Mouse (Mus musculus) embryonic fibroblast, embryonic 13.5 days (primary cell): ENCODE data around the gene Apol6.

Source experiments
- CTCF ChIP-seq: IDR thresholded peaks from 2 replicates; pipeline ENCODE4 v1.5.1; 2011; ENCODE audit warnings: mild to moderate bottlenecking, control low read depth, low read length, moderate library complexity, borderline replicate concordance; ENCODE audit not compliant: insufficient read depth
- POLR2A ChIP-seq: IDR thresholded peaks from 2 replicates; pipeline ENCODE4 v1.6.1; 2011; ENCODE audit warnings: low read depth, mild to moderate bottlenecking, control low read depth, low read length, moderate library complexity

DNA sequence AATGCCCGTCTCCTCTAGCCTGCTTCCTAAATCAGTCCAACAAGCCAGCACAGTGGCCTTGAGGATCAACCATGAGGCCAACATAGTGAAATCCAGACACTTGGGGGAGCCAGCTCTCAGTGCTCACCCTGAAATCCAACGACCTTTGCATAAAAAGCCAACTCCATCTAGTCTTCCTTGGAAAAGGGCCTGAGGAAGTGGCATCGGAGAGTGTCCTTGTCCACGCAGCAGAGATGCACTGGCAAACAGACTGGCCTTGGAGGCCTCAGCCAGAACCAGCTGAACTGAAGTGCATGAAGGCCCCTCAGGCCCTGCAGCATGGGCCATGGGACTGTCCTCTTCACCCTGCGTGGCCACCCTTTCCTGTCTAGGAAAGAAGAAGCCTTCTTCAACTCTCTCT lies 36.9 kb downstream of the Apol6 start:
- TF ChIP-seq CTCF = no peak
- TF ChIP-seq POLR2A = no peak
